Mouse (Mus musculus): ENCODE results near the gene Zfp507.

Gene Zfp507

GRCm38 (mm10) chr7:35802906-35803595 lies at the start of gene Zfp507:
Gene Zfp507, minus strand, starts transcription at chr7:35803003.
- TF ChIP-seq GATA4 (IDR thresholded peaks at IDR 0.05; ENCODE audit: insufficient replicate concordance, low read length): no peak

GRCm38 (mm10) chr7:35850426-35850825 lies 47.6 kb upstream of the Zfp507 start:
- no peak for TF ChIP-seq GATA4 (IDR thresholded peaks at IDR 0.05; ENCODE audit: insufficient replicate concordance, low read length)

GRCm38 (mm10) chr7:35848526-35848925 lies 45.7 kb upstream of the Zfp507 start:
- TF ChIP-seq GATA4 (IDR thresholded peaks at IDR 0.05; ENCODE audit: insufficient replicate concordance, low read length): no peak

DNA sequence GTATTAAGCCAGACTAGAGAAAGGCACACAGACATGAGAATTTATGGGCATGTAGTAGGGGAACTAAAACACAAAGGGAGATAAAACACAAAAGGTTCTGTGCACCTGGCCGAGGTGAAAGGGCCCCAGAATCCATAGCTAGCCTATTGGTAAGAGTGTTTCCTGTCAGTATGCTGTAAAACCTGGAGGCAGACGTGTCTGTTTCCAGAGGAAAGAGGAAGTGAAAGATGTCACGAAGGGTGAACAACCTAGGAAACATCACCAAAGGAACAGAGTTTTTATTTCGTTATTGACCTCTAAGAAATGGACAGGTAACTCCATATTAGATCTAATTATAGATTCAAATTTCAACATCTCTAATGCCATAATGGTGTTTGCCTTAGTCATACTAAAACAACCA lies 37.7 kb upstream of the Zfp507 start:
- no peak for TF ChIP-seq GATA4 (IDR thresholded peaks at IDR 0.05; ENCODE audit: insufficient replicate concordance, low read length)

GRCm38 (mm10) chr7:35836851-35837250 lies 34.0 kb upstream of the Zfp507 start:
- no peak for TF ChIP-seq GATA4 (IDR thresholded peaks at IDR 0.05; ENCODE audit: insufficient replicate concordance, low read length)

DNA sequence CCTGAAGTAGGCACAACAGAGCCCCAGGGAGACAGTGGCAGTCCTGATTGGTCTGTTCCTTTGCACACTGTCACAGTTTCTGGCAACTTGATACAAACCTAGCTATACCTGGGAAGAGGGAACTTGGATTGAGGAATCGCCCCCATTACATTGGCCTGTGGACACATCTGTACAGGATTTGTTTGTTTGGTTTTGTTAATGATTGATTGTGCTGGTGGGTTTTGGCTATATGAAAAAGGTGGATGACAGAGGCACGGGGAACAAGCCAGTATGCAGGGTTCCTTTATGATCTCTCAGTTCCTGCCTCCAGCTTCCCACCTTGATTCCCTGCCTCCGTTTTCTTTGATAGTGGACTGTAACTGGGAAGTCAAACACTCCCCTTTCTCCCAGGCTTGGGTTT lies 33.6 kb upstream of the Zfp507 start:
- no peak for TF ChIP-seq GATA4 (IDR thresholded peaks at IDR 0.05; ENCODE audit: insufficient replicate concordance, low read length)

DNA sequence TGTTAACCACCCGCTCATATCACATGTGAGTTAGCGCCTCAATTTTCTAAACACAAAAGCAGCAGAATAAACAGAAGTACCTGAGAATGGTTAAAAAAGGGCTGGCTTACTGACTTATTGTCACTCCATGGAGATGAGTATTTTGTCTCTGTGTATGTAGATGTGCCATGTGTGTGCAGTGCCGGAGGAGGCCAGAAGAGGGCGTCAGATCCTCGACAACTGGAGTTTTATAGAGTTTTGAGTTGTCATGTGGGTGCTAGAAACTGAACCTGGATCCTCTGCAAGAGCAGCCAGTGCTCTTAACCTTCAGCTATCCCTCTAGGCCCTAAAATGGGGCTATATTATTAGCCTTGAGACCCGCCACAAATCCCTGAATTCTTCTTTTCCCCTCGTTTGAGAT lies 27.3 kb upstream of the Zfp507 start:
- no peak for TF ChIP-seq GATA4 (IDR thresholded peaks at IDR 0.05; ENCODE audit: insufficient replicate concordance, low read length)

GRCm38 (mm10) chr7:35823906-35824305 lies 21.1 kb upstream of the Zfp507 start:
- TF ChIP-seq GATA4 (IDR thresholded peaks at IDR 0.05; ENCODE audit: insufficient replicate concordance, low read length): no peak

- TF ChIP-seq GATA4 (IDR thresholded peaks at IDR 0.05; ENCODE audit: insufficient replicate concordance, low read length): no peak
These were observed 19.5 kb upstream of the Zfp507 start for GRCm38 (mm10) chr7:35822320-35822719.

DNA sequence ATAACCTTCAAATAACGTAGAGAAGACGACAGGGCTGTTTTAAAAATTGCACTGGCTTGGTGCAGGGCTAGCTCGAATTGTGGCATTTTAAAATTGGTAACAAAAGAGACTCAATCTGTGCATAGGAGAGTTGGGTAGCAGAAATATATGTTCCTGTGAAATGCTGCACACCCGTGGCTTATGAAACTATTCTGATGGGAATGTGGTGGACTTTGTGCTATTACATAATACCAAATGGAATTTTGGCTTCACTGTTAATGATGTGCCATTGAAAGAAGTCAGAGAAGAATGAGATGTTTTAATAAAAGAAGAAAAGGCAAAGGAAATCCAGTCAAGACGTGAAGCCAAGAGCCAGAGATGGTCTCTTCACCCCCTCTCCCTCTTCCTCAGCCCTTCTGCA lies 18.6 kb upstream of the Zfp507 start:
- no peak for TF ChIP-seq GATA4 (IDR thresholded peaks at IDR 0.05; ENCODE audit: insufficient replicate concordance, low read length)

DNA sequence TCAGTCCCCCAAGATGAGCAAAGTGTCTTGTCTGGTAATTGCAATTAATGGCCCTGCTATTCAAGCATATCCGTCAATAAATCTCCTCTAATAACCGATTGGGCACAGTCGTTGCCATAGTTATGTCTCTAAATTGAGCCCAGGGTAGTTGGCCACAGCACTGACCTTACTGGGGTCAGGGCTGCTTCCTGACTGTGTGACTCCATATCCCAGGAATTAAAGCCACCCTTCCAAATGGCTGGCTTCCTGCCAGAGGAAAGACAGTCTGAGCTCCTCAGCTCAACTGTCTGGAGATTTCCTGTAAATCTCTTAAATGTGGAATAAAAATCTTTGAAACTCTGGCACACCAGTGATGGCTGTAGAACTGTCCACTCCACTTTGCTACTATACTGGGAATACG lies 16.7 kb upstream of the Zfp507 start:
- no peak for TF ChIP-seq GATA4 (IDR thresholded peaks at IDR 0.05; ENCODE audit: insufficient replicate concordance, low read length)

- TF ChIP-seq GATA4 (IDR thresholded peaks at IDR 0.05; ENCODE audit: insufficient replicate concordance, low read length): no peak
These were observed 12.2 kb upstream of the Zfp507 start for GRCm38 (mm10) chr7:35814759-35815551.

DNA sequence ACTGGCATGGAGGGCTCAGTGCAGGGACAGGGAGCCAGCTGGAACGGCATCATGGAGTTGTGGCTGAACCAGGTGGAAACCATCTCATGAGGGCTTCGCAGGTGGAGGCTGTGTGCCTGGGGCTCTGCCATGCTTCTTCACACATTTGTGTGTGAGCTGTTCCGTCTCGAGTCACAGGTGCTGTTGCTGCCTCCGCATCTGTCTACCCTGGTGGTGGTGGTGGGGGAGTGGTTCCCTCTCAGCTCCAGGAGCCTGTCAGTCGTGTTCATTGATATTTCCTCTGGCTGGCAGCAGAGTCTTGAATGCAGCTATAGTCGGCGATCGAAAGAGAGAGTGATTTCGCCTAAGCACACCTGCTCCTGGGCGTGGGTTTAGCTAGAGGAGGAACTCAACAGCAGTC lies 10.5 kb upstream of the Zfp507 start:
- TF ChIP-seq GATA4 (IDR thresholded peaks at IDR 0.05; ENCODE audit: insufficient replicate concordance, low read length): no peak

GRCm38 (mm10) chr7:35810736-35811135 lies 7.9 kb upstream of the Zfp507 start:
- TF ChIP-seq GATA4 (IDR thresholded peaks at IDR 0.05; ENCODE audit: insufficient replicate concordance, low read length): no peak

- TF ChIP-seq GATA4 (IDR thresholded peaks at IDR 0.05; ENCODE audit: insufficient replicate concordance, low read length): no peak
These were observed 1.4 kb upstream of the Zfp507 start for GRCm38 (mm10) chr7:35804206-35804605.

DNA sequence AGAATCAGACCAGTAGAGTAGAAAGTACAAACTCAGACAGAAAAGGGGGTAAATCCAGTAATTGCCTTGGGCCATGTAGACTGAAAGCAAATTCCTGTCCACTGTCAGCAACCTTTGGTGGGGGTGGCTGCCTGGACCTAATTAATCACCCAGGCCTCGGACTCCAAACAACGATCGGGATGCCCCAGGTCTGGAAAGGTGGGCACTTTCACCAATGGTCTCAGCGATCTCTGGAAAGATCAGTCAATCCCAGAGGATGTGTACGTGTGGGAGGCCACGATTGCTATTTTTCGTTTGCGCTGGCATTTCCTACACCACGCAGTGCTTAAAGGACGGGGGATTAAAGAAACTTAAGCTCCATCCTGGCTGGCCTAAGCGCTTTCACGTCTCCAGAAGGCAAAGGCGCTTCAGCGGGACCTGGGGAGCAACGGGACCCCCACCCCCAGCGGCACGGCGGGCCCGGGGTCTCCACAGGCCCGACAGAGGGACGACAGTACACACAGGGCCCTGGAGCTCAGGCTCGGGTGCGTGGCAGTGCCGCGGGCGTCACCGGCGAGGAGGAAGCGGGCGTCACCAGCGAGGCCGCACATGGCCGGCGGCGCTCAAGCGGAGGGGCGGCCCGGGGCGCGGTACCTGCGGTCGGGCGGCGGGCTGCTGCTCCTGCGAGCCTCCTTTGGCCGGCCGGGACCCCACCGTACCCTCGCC lies 450 bp downstream of the Zfp507 start:
- TF ChIP-seq GATA4 (IDR thresholded peaks at IDR 0.05; ENCODE audit: insufficient replicate concordance, low read length): no peak

Data from liver, adult (tissue).